Mouse (Mus musculus): ENCODE results near the gene Chmp2a. TPM values are rescaled to one million over a fixed set of nuclear protein-coding genes. Genes with fewer than 3 reads are reported as not detected.

Chmp2a gene
- polyA plus RNA-seq, 1 experiment from 2014 or later = 174 TPM

DNA sequence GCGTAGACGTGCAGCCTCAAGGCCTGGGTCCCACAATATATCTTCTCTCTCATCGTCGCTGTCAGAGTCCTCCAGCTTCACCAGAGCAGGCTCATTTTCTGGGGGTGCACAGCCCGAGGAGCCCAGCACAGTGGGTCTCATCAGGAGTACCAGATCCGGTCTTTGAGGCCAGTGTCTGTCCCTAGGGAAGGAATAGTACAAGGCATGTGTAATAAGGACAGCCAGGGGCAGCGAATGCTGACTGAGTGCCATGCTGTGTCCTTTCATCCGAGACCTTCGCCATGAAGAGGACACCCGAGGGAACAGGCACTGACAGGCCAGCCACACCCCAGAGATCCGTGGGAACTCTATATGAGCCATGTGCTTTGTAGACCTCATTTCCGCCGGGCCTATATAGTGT, 18.4 kb upstream of the Chmp2a start:
- peaks cover 3% of the 10 kb centered on the region for H3K4me1 ChIP-seq (ENCODE audit: control insufficient read depth, insufficient read depth, low read depth, low read length)
- WGBS = 85% methylated on average over 13 of the region's 13 CpGs
- no peak overlapping the region for H3K9ac ChIP-seq (ENCODE audit: low read depth, low read length)
- no peak overlapping the region for H3K27ac ChIP-seq (ENCODE audit: low read depth, low read length)
- H3K4me3 ChIP-seq (ENCODE audit: low read length) = no peak overlapping the region
- no peak overlapping the region for H3K4me2 ChIP-seq (ENCODE audit: low read length)
- no peak for ATAC-seq
- H3K36me3 ChIP-seq (ENCODE audit: control insufficient read depth, insufficient read depth, low read length) = no peaks in the 10 kb centered on the region; the same call in 1 of the 2 replicates
- no peaks in the 10 kb centered on the region for H3K27me3 ChIP-seq (replicated peaks; ENCODE audit: control insufficient read depth, insufficient read depth, low read length)
- no peaks in the 10 kb centered on the region for H3K9me3 ChIP-seq (ENCODE audit: control insufficient read depth, low read length)

- 7% methylated on average over 2 of the region's 2 CpGs for WGBS
- Histone ChIP-seq H3K9ac (ENCODE audit: low read depth, low read length) (no peak overlapping the region), H3K27ac (ENCODE audit: low read depth, low read length) (no peak overlapping the region)
These were observed 11.5 kb upstream of the Chmp2a start for GRCm38 (mm10) chr7:13046084-13046483.

GRCm38 (mm10) chr7:13044254-13044625, 9.6 kb upstream of the Chmp2a start:
- H3K4me2 ChIP-seq (ENCODE audit: low read length) = peak overlapping the region; percentile 81
- H3K4me3 ChIP-seq (ENCODE audit: low read length) = peak overlapping the region; percentile 48
- H3K4me1 ChIP-seq (ENCODE audit: control insufficient read depth, insufficient read depth, low read depth, low read length) = peaks cover 14% of the 10 kb centered on the region
- no peaks in the 10 kb centered on the region for H3K36me3 ChIP-seq (ENCODE audit: control insufficient read depth, insufficient read depth, low read length)
- H3K9ac ChIP-seq (ENCODE audit: low read depth, low read length) = peak overlapping the region; percentile 83
- H3K9me3 ChIP-seq (ENCODE audit: control insufficient read depth, low read length) = no peaks in the 10 kb centered on the region
- WGBS = 3% methylated on average over 23 of the region's 23 CpGs
- peak overlapping the region; percentile 76 for H3K27ac ChIP-seq (ENCODE audit: low read depth, low read length)
- no peak; the same call in none of the 2 replicates for ATAC-seq
- H3K27me3 ChIP-seq (replicated peaks; ENCODE audit: control insufficient read depth, insufficient read depth, low read length) = peaks cover 18% of the 10 kb centered on the region

More at GRCm38 (mm10) chr7:13046084-13046483, 11.5 kb upstream of the Chmp2a start:
- H3K4me2 ChIP-seq (ENCODE audit: low read length) = no peak overlapping the region
- H3K4me3 ChIP-seq (ENCODE audit: low read length) = no peak overlapping the region
- peaks cover 14% of the 10 kb centered on the region for H3K4me1 ChIP-seq (ENCODE audit: control insufficient read depth, insufficient read depth, low read depth, low read length)
- H3K9me3 ChIP-seq (ENCODE audit: control insufficient read depth, low read length) = no peaks in the 10 kb centered on the region
- ATAC-seq = no peak; the same call in 1 of the 2 replicates
- H3K36me3 ChIP-seq (ENCODE audit: control insufficient read depth, insufficient read depth, low read length) = no peaks in the 10 kb centered on the region
- peaks cover 18% of the 10 kb centered on the region for H3K27me3 ChIP-seq (replicated peaks; ENCODE audit: control insufficient read depth, insufficient read depth, low read length)

DNA sequence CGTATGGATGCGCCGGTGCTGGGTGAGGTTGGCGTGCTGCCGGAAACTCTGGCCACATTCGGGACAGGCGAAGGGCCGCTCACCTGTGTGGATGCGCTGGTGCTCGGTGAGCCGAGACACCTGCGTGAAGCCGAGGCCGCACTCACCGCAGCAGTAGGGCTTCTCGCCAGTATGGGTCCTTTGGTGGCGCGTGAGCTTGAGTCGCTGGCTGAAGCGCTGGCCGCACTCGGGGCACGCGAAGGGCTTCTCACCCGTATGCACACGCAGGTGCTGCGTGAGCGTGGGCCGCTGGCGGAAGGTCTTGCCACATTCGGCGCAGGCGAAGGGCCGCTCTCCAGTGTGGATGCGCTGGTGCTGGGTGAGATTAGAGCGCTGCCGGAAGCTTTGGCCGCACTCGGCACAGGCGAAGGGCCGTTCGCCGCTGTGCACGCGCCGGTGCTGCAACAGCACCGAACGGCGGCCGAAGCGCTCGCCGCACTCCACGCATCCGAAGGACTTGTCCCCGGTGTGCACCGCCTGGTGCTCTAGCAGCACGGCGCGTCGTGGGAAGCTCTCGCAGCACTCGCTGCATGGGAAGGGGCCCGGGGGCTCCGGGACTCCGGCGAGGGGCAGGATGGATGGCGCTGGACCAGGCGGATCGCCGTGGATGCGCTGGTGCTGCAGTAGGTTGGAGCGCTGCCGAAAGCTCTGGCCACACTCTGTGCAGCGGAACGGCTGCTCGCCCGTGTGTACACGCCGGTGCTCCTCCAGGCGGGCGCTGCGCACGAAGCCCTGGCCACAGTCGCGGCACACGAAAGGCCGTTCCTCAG, 9.0 kb upstream of the Chmp2a start:
- Histone ChIP-seq H3K36me3 (ENCODE audit: control insufficient read depth, insufficient read depth, low read length) (no peaks in the 10 kb centered on the region), H3K27ac (ENCODE audit: low read depth, low read length) (peak overlapping the region; percentile 76), H3K27me3 (replicated peaks; ENCODE audit: control insufficient read depth, insufficient read depth, low read length) (peaks cover 18% of the 10 kb centered on the region), H3K4me3 (ENCODE audit: low read length) (peak overlapping the region; percentile 48), H3K9ac (ENCODE audit: low read depth, low read length) (peak overlapping the region; percentile 83), H3K4me1 (ENCODE audit: control insufficient read depth, insufficient read depth, low read depth, low read length) (peaks cover 17% of the 10 kb centered on the region), H3K4me2 (ENCODE audit: low read length) (peak overlapping the region; percentile 81), H3K9me3 (ENCODE audit: control insufficient read depth, low read length) (no peaks in the 10 kb centered on the region)
- WGBS = 6% methylated on average over 74 of the region's 88 CpGs
- peak; percentile 59 for ATAC-seq

DNA sequence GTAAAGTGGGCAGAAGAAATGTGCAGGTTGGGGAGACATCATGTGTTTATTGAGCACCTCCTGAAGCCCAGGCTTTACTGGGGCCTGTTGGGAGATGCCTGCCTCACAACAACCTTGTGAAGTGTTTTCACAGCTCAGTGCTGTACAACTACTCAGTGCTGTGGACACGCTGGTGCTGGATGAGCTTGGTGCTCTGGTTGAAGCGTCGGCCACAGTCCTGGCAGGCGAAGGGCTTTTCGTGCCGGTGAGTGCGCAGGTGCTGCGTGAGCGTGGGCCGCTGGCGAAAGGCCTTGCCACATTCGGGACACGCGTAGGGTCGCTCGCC, 8.5 kb upstream of the Chmp2a start:
- ATAC-seq = no peak
- H3K27ac ChIP-seq (ENCODE audit: low read depth, low read length) = peak overlapping the region; percentile 76; the same call in 1 of the 2 replicates

GRCm38 (mm10) chr7:13042511-13042910, 7.9 kb upstream of the Chmp2a start:
- WGBS = 81% methylated on average over 6 of the region's 6 CpGs
- H3K4me3 ChIP-seq (ENCODE audit: low read length) = no peak overlapping the region
- no peak overlapping the region for H3K9ac ChIP-seq (ENCODE audit: low read depth, low read length)
- no peak overlapping the region for H3K4me2 ChIP-seq (ENCODE audit: low read length)
- no peaks in the 10 kb centered on the region for H3K36me3 ChIP-seq (ENCODE audit: control insufficient read depth, insufficient read depth, low read length)
- no peak for ATAC-seq
- no peaks in the 10 kb centered on the region for H3K9me3 ChIP-seq (ENCODE audit: control insufficient read depth, low read length)
- H3K27ac ChIP-seq (ENCODE audit: low read depth, low read length) = no peak overlapping the region
- H3K4me1 ChIP-seq (ENCODE audit: control insufficient read depth, insufficient read depth, low read depth, low read length) = peaks cover 18% of the 10 kb centered on the region
- peaks cover 18% of the 10 kb centered on the region for H3K27me3 ChIP-seq (replicated peaks; ENCODE audit: control insufficient read depth, insufficient read depth, low read length)

More for the DNA sequence above, 8.5 kb upstream of the Chmp2a start:
- peaks cover 18% of the 10 kb centered on the region for H3K27me3 ChIP-seq (replicated peaks; ENCODE audit: control insufficient read depth, insufficient read depth, low read length)
- peak overlapping the region; percentile 83 for H3K9ac ChIP-seq (ENCODE audit: low read depth, low read length)
- H3K4me3 ChIP-seq (ENCODE audit: low read length) = peak overlapping the region; percentile 48
- peaks cover 18% of the 10 kb centered on the region for H3K4me1 ChIP-seq (ENCODE audit: control insufficient read depth, insufficient read depth, low read depth, low read length)
- H3K36me3 ChIP-seq (ENCODE audit: control insufficient read depth, insufficient read depth, low read length) = no peaks in the 10 kb centered on the region
- WGBS = 30% methylated on average over 16 of the region's 16 CpGs
- H3K9me3 ChIP-seq (ENCODE audit: control insufficient read depth, low read length) = no peaks in the 10 kb centered on the region
- H3K4me2 ChIP-seq (ENCODE audit: low read length) = peak overlapping the region; percentile 81

DNA sequence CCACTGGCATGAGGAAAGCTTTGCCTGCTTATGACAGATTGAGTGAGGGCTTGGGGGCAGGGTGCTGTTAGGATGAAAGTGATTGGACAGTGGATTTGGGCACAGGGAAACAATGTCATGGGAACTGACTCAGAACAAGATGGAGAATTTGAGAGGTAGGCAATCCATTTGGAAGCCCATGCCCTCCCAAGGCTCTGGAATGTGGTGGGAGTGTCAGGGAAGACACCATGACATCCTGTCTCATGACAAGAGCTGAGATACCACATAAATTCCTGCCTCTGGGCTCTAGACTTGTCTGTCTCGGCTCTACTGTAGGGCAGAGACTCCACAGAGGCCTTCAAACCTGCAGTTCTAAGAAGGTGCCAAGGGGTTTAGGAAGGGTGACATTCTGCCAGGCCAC, 6.6 kb upstream of the Chmp2a start:
- Histone ChIP-seq H3K4me1 (ENCODE audit: control insufficient read depth, insufficient read depth, low read depth, low read length) (peaks cover 26% of the 10 kb centered on the region), H3K27me3 (replicated peaks; ENCODE audit: control insufficient read depth, insufficient read depth, low read length) (peaks cover 18% of the 10 kb centered on the region), H3K4me3 (ENCODE audit: low read length) (no peak overlapping the region), H3K9me3 (ENCODE audit: control insufficient read depth, low read length) (no peaks in the 10 kb centered on the region), H3K27ac (ENCODE audit: low read depth, low read length) (no peak overlapping the region), H3K9ac (ENCODE audit: low read depth, low read length) (no peak overlapping the region), H3K4me2 (ENCODE audit: low read length) (no peak overlapping the region), H3K36me3 (ENCODE audit: control insufficient read depth, insufficient read depth, low read length) (peaks cover 2% of the 10 kb centered on the region)
- ATAC-seq = no peak
- 100% methylated on average over 1 of the region's 1 CpGs for WGBS

DNA sequence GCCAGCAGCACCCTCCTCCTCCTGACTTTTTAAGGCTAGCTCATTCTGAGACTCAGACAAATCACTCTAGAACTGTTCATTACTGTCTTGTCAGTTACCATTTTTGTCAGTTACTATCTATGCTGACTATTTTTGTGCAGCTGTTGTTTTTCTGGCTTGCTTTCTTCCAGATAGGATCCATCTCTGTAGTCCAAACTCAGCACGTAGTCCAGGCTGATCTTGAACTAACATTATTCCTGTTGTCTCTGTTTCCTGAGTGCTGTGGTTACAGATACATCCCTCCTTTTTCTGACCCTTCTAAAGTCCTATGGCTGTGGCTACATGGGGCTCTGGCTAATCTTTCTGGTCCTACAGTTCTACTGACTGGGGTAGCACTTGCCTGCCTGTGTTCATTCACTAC, 4.6 kb upstream of the Chmp2a start:
- Histone ChIP-seq H3K9ac (ENCODE audit: low read depth, low read length) (peak overlapping the region; percentile 96), H3K36me3 (ENCODE audit: control insufficient read depth, insufficient read depth, low read length) (peaks cover 16% of the 10 kb centered on the region), H3K4me2 (ENCODE audit: low read length) (peak overlapping the region; percentile 83), H3K4me1 (ENCODE audit: control insufficient read depth, insufficient read depth, low read depth, low read length) (peaks cover 30% of the 10 kb centered on the region), H3K27ac (ENCODE audit: low read depth, low read length) (no peak overlapping the region), H3K4me3 (ENCODE audit: low read length) (no peak overlapping the region), H3K9me3 (ENCODE audit: control insufficient read depth, low read length) (no peaks in the 10 kb centered on the region), H3K27me3 (replicated peaks; ENCODE audit: control insufficient read depth, insufficient read depth, low read length) (peaks cover 8% of the 10 kb centered on the region)
- WGBS = 91% methylated on average over 1 of the region's 1 CpGs
- no peak for ATAC-seq

GRCm38 (mm10) chr7:13038621-13039169, 4.1 kb upstream of the Chmp2a start:
- Histone ChIP-seq H3K36me3 (ENCODE audit: control insufficient read depth, insufficient read depth, low read length) (peaks cover 16% of the 10 kb centered on the region), H3K9me3 (ENCODE audit: control insufficient read depth, low read length) (no peaks in the 10 kb centered on the region), H3K9ac (ENCODE audit: low read depth, low read length) (peak overlapping the region; percentile 96), H3K4me2 (ENCODE audit: low read length) (peak overlapping the region; percentile 83), H3K27ac (ENCODE audit: low read depth, low read length) (peak overlapping the region; percentile 100), H3K4me1 (ENCODE audit: control insufficient read depth, insufficient read depth, low read depth, low read length) (peaks cover 31% of the 10 kb centered on the region), H3K4me3 (ENCODE audit: low read length) (peak overlapping the region; percentile 77), H3K27me3 (replicated peaks; ENCODE audit: control insufficient read depth, insufficient read depth, low read length) (peaks cover 8% of the 10 kb centered on the region)
- 20% methylated on average over 15 of the region's 15 CpGs for WGBS
- no peak for ATAC-seq
